Mouse (Mus musculus): ENCODE results near the gene Armc9. TPM values are rescaled to one million over a fixed set of nuclear protein-coding genes. Genes with fewer than 3 reads are reported as not detected.

The Armc9 gene
- total RNA-seq, 2 experiments from 2014 or later: 2.1 TPM

DNA sequence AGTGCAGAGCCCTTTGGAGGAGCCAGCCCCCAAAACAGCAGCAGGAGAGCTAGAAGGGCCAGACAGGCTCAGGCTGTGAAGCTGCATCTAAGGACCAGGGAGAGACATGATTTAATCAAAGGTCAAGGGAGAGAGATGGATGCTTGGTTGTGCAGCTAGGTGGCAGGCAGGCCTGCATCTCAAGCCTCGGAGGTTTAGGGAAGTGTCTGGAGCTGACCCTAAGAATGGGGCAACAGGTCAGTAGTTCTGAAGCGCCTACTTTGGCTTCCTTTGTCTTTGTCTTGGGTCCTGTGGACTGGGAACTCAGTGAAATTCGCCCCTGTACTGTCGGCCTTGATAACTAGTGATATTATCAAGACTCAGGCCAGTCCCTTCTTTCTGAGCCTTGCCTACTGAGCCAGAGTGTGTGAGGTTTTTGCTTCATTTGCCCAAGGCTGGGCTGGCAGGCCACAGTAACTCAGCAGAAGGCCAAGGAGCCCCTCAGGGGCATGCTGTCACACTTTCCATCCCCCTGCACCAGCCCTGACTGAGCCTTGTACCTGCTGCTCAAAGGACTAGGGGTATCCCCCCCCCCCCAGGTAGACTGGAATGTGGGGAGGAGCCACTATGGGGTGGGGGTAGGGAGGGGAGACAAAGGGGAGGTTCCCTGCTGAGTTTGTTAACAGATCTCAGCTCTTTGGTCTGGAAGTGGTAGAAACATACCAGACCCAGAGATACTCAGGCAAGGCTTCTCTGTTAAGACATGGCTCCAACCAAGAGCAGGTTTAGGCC lies 153.5 kb downstream of the Armc9 start:
- ATAC-seq (ENCODE audit: poor library complexity, severe bottlenecking): peak; percentile 71

DNA sequence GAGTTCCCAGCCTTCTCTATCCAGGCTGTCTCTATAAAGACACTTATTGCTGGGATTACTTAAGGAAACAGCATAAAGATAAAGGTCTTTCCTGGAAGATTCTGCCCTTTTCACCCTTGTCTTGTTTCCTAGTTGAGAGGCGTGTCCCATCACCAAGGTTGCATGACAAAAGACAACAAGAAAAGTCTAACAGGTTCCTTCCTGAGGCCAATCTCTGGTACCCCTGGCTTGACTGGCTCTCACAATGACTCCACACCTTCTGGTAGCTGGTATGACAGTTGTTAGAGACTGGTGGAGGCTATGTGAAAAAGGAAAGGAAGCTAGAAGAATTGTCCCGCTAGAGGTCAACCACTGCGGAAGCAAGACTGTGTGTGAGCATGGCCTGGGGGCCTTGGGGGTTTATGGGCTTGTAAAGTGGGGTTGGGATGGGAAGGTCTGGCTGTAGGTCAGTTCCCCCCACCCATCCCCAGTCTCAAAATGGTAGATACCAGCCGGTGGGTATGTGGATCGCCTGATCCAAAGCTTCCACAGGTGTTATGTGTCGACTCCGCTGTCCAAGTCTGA lies 154.8 kb downstream of the Armc9 start:
- no peak for ATAC-seq (ENCODE audit: poor library complexity, severe bottlenecking)

DNA sequence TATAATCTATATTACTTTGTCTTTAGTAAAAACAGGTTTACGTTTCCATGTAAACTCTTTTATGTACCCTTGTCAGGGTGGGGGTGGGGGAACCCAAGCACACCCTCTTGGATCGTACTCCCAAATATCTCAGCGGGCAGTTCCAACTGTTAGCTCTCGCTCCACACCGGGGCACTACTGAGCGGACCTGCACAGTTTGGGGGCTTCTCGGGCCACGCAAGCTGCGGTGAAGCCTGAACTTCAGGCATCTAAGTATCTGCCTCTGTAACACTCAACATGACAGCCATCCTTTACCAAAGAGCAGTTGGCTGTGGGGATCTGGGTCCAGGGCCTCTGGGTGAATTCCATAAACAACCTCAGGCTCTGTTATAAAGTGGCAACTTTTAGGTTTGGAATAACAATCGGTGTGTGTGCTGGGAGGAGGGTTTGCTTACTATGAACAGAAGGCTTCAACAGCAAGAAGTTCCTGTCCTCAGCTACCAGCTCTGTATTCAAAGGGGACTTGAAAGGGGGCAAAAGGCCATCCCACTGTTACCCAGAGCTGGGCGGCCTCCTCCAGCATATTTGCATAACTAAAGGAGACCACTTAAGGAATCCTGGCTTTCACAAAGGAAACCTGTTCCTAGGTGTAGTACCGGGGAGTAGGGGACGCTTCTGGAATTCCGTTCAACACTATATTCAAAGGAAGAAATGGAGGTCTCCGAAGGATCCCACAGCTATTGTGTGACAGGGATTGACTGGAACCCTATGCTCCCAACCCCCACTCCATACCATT lies 156.1 kb downstream of the Armc9 start:
- ATAC-seq (ENCODE audit: poor library complexity, severe bottlenecking): no peak

GRCm38 (mm10) chr1:86311467-86312005 lies 157.0 kb downstream of the Armc9 start:
- ATAC-seq (ENCODE audit: poor library complexity, severe bottlenecking): no peak

DNA sequence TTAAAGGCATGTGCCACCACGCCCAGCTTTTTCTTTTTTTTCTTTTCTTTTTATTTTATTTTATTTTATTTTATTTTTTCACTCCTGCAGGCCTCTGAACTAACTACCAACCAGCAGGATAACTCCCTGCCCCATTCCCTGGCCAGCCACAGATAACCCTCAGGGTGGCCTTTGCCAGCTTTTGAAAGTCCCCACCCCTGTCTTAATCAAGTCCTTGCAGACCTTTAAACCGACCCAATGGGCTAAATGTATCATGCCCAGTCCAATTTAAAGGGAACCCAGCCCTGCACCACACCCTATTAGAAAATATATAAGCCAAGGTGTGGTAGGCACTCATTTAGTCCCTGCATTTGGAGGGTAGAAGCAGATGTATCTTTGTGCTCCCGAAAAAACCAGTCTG lies 157.7 kb downstream of the Armc9 start:
- ATAC-seq (ENCODE audit: poor library complexity, severe bottlenecking): no peak

GRCm38 (mm10) chr1:86313096-86313771 lies 158.7 kb downstream of the Armc9 start:
- ATAC-seq (ENCODE audit: poor library complexity, severe bottlenecking): no peak

- no peak for ATAC-seq (ENCODE audit: poor library complexity, severe bottlenecking)
Measured at GRCm38 (mm10) chr1:86313772-86314125, 159.2 kb downstream of the Armc9 start.

DNA sequence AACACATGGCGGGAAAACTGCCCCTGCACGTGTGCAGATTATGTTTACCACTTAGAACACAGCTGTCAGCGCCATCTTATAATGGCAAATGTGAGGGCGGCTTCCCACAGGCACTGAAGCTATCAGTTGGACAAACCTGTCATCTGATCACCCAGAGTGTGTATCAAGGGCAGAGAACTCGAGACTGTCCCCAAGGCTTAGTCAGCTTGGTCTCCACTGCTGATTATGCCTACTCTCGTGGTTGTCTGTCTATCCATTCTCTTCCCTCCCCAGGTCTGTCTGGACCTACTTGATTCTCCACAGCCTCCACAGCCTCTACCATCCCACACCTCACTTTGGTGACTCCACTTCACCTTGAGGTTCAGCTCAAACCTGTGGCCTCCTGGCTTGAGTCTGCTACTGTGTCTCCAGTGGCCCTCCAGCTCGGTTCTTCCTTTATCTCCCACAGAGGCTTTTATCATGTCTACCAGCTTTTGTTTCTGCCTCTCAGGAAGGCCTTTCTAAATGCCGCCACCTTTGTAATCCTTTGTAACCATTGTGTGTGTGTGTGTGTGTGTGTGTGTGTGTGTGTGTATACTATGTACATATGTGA lies 166.3 kb downstream of the Armc9 start:
- no peak for ATAC-seq (ENCODE audit: poor library complexity, severe bottlenecking)

Other genes with a start within 250 kb of the Armc9 start
- gene 4933407L21Rik, start 226.3 kb upstream of the Armc9 start, total RNA-seq (2015): not detected in 2 replicates
- gene 4933407L21Rik, start 226.3 kb upstream of the Armc9 start, total RNA-seq (2017): 0.22 TPM in 1 of 2 replicates, not detected in the other
- gene Gpr55, start 193.8 kb upstream of the Armc9 start, total RNA-seq (2015): 0.07 TPM in 2 replicates
- 0.33 and 0.53 TPM in 2 replicates for gene Gpr55, start 193.8 kb upstream of the Armc9 start, total RNA-seq (2017)
- gene Spata3, start 138.0 kb upstream of the Armc9 start, total RNA-seq (2015): not detected in 2 replicates
- gene Spata3, start 138.0 kb upstream of the Armc9 start, total RNA-seq (2017): not detected in 2 replicates
- gene 2810459M11Rik, start 108.9 kb upstream of the Armc9 start, total RNA-seq (2015): not detected in 2 replicates
- not detected in 2 replicates for gene 2810459M11Rik, start 108.9 kb upstream of the Armc9 start, total RNA-seq (2017)
- 58.4 and 59.6 TPM in 2 replicates for gene Psmd1, start 90.4 kb upstream of the Armc9 start, total RNA-seq (2015)
- gene Psmd1, start 90.4 kb upstream of the Armc9 start, total RNA-seq (2017): 89.5 and 91.9 TPM in 2 replicates
- gene Htr2b, start 42.8 kb upstream of the Armc9 start, total RNA-seq (2015): not detected in 2 replicates
- gene Htr2b, start 42.8 kb upstream of the Armc9 start, total RNA-seq (2017): not detected in 2 replicates
- gene Gm21972, start 21.1 kb upstream of the Armc9 start, total RNA-seq (2015): 1.2 TPM in 1 of 2 replicates, not detected in the other
- gene Gm21972, start 21.1 kb upstream of the Armc9 start, total RNA-seq (2017): 0.84 and 4.3 TPM in 2 replicates
- gene B3gnt7, start 148.1 kb downstream of the Armc9 start, total RNA-seq (2015): 0.27 and 0.36 TPM in 2 replicates
- gene B3gnt7, start 148.1 kb downstream of the Armc9 start, total RNA-seq (2017): not detected in 2 replicates
- gene Ncl, start 204.6 kb downstream of the Armc9 start, total RNA-seq (2015): 150 and 167 TPM in 2 replicates
- 156 and 194 TPM in 2 replicates for gene Ncl, start 204.6 kb downstream of the Armc9 start, total RNA-seq (2017)

Measured in megakaryocyte, adult 5-6 weeks (primary cell).